Mouse (Mus musculus): ENCODE data around the gene Hspa12b.
"Not testable (repeated sequence)": the region's sequence is repeated elsewhere in the genome, so short reads cannot be mapped to it uniquely, and the experiment has no call there.

Gene Hspa12b

GRCm38 (mm10) chr2:131127161-131127730 lies at the start of gene Hspa12b:
Gene Hspa12b (plus strand): TSS chr2:131127280.
- peak; percentile 24 for DNase-seq (ENCODE audit: low read depth, low spot score)
- Histone ChIP-seq H3K27me3 (ENCODE audit: control insufficient read depth, insufficient read depth, low read length, poor library complexity, severe bottlenecking) (no peaks in the 10 kb centered on the region), H3K36me3 (ENCODE audit: control insufficient read depth, insufficient read depth, low read length, poor library complexity, severe bottlenecking) (no peaks in the 10 kb centered on the region)

GRCm38 (mm10) chr2:131080507-131080906 lies 46.6 kb upstream of the Hspa12b start:
- H3K27me3 ChIP-seq (ENCODE audit: control insufficient read depth, insufficient read depth, low read length, poor library complexity, severe bottlenecking), result no peaks in the 10 kb centered on the region
- H3K36me3 ChIP-seq (ENCODE audit: control insufficient read depth, insufficient read depth, low read length, poor library complexity, severe bottlenecking), result no peaks in the 10 kb centered on the region
- no peak for DNase-seq (ENCODE audit: low read depth, low spot score)

GRCm38 (mm10) chr2:131084206-131084605 lies 42.9 kb upstream of the Hspa12b start:
- H3K27me3 ChIP-seq (ENCODE audit: control insufficient read depth, insufficient read depth, low read length, poor library complexity, severe bottlenecking), result no peaks in the 10 kb centered on the region
- DNase-seq (ENCODE audit: low read depth, low spot score), result no peak
- H3K36me3 ChIP-seq (ENCODE audit: control insufficient read depth, insufficient read depth, low read length, poor library complexity, severe bottlenecking), result no peaks in the 10 kb centered on the region

GRCm38 (mm10) chr2:131086667-131087390 lies 40.3 kb upstream of the Hspa12b start, which contains the start of gene Siglec1:
Gene Siglec1 (minus strand): TSS chr2:131086765.
- no peak for DNase-seq (ENCODE audit: low read depth, low spot score)
- H3K27me3 ChIP-seq (ENCODE audit: control insufficient read depth, insufficient read depth, low read length, poor library complexity, severe bottlenecking), result no peaks in the 10 kb centered on the region
- no peaks in the 10 kb centered on the region for H3K36me3 ChIP-seq (ENCODE audit: control insufficient read depth, insufficient read depth, low read length, poor library complexity, severe bottlenecking)

- H3K27me3 ChIP-seq (ENCODE audit: control insufficient read depth, insufficient read depth, low read length, poor library complexity, severe bottlenecking), result no peaks in the 10 kb centered on the region
- no peaks in the 10 kb centered on the region for H3K36me3 ChIP-seq (ENCODE audit: control insufficient read depth, insufficient read depth, low read length, poor library complexity, severe bottlenecking)
- no peak for DNase-seq (ENCODE audit: low read depth, low spot score)
These were observed 38.5 kb upstream of the Hspa12b start for GRCm38 (mm10) chr2:131088581-131088980.

- no peaks in the 10 kb centered on the region for H3K36me3 ChIP-seq (ENCODE audit: control insufficient read depth, insufficient read depth, low read length, poor library complexity, severe bottlenecking)
- no peaks in the 10 kb centered on the region for H3K27me3 ChIP-seq (ENCODE audit: control insufficient read depth, insufficient read depth, low read length, poor library complexity, severe bottlenecking)
- DNase-seq (ENCODE audit: low read depth, low spot score), result no peak
These were observed 37.4 kb upstream of the Hspa12b start for GRCm38 (mm10) chr2:131089634-131090033.

- H3K36me3 ChIP-seq (ENCODE audit: control insufficient read depth, insufficient read depth, low read length, poor library complexity, severe bottlenecking), result no peaks in the 10 kb centered on the region
- DNase-seq (ENCODE audit: low read depth, low spot score), result no peak
- H3K27me3 ChIP-seq (ENCODE audit: control insufficient read depth, insufficient read depth, low read length, poor library complexity, severe bottlenecking), result no peaks in the 10 kb centered on the region
These were observed 36.2 kb upstream of the Hspa12b start for GRCm38 (mm10) chr2:131090852-131091251.

- Histone ChIP-seq H3K36me3 (ENCODE audit: control insufficient read depth, insufficient read depth, low read length, poor library complexity, severe bottlenecking) (no peaks in the 10 kb centered on the region), H3K27me3 (ENCODE audit: control insufficient read depth, insufficient read depth, low read length, poor library complexity, severe bottlenecking) (no peaks in the 10 kb centered on the region)
- no peak for DNase-seq (ENCODE audit: low read depth, low spot score)
These were observed 33.5 kb upstream of the Hspa12b start for GRCm38 (mm10) chr2:131093577-131093976.

- H3K27me3 ChIP-seq (ENCODE audit: control insufficient read depth, insufficient read depth, low read length, poor library complexity, severe bottlenecking), result no peaks in the 10 kb centered on the region
- peak; percentile 84 for DNase-seq (ENCODE audit: low read depth, low spot score)
- H3K36me3 ChIP-seq (ENCODE audit: control insufficient read depth, insufficient read depth, low read length, poor library complexity, severe bottlenecking), result no peaks in the 10 kb centered on the region
These were observed 32.3 kb upstream of the Hspa12b start for GRCm38 (mm10) chr2:131094823-131095222.

GRCm38 (mm10) chr2:131096101-131096795 lies 30.8 kb upstream of the Hspa12b start:
- Histone ChIP-seq H3K36me3 (ENCODE audit: control insufficient read depth, insufficient read depth, low read length, poor library complexity, severe bottlenecking) (no peaks in the 10 kb centered on the region), H3K27me3 (ENCODE audit: control insufficient read depth, insufficient read depth, low read length, poor library complexity, severe bottlenecking) (no peaks in the 10 kb centered on the region)
- no peak for DNase-seq (ENCODE audit: low read depth, low spot score)

GRCm38 (mm10) chr2:131097087-131097486 lies 30.0 kb upstream of the Hspa12b start:
- H3K27me3 ChIP-seq (ENCODE audit: control insufficient read depth, insufficient read depth, low read length, poor library complexity, severe bottlenecking), result no peaks in the 10 kb centered on the region
- no peak for DNase-seq (ENCODE audit: low read depth, low spot score)
- no peaks in the 10 kb centered on the region for H3K36me3 ChIP-seq (ENCODE audit: control insufficient read depth, insufficient read depth, low read length, poor library complexity, severe bottlenecking)

- no peak for DNase-seq (ENCODE audit: low read depth, low spot score)
- Histone ChIP-seq H3K36me3 (ENCODE audit: control insufficient read depth, insufficient read depth, low read length, poor library complexity, severe bottlenecking) (no peaks in the 10 kb centered on the region), H3K27me3 (ENCODE audit: control insufficient read depth, insufficient read depth, low read length, poor library complexity, severe bottlenecking) (no peaks in the 10 kb centered on the region)
These were observed 25.6 kb upstream of the Hspa12b start for GRCm38 (mm10) chr2:131101530-131101929.

- no peaks in the 10 kb centered on the region for H3K27me3 ChIP-seq (ENCODE audit: control insufficient read depth, insufficient read depth, low read length, poor library complexity, severe bottlenecking)
These were observed 23.1 kb upstream of the Hspa12b start for GRCm38 (mm10) chr2:131104021-131104420.

GRCm38 (mm10) chr2:131105061-131105460 lies 22.0 kb upstream of the Hspa12b start:
- DNase-seq (ENCODE audit: low read depth, low spot score); H3K27me3 ChIP-seq (ENCODE audit: control insufficient read depth, insufficient read depth, low read length, poor library complexity, severe bottlenecking); H3K36me3 ChIP-seq (ENCODE audit: control insufficient read depth, insufficient read depth, low read length, poor library complexity, severe bottlenecking): not testable (repeated sequence)

More at GRCm38 (mm10) chr2:131104021-131104420, 23.1 kb upstream of the Hspa12b start:
- H3K36me3 ChIP-seq (ENCODE audit: control insufficient read depth, insufficient read depth, low read length, poor library complexity, severe bottlenecking), result no peaks in the 10 kb centered on the region
- no peak for DNase-seq (ENCODE audit: low read depth, low spot score)

GRCm38 (mm10) chr2:131105989-131106388 lies 21.1 kb upstream of the Hspa12b start:
- Histone ChIP-seq H3K27me3 (ENCODE audit: control insufficient read depth, insufficient read depth, low read length, poor library complexity, severe bottlenecking) (no peaks in the 10 kb centered on the region), H3K36me3 (ENCODE audit: control insufficient read depth, insufficient read depth, low read length, poor library complexity, severe bottlenecking) (no peaks in the 10 kb centered on the region)
- DNase-seq (ENCODE audit: low read depth, low spot score), result no peak

Measured in splenic B cell, adult 2 months (primary cell).